In genomic region chr6:28756306-28757018, GRCm38 (mm10) we compare ENCODE assay signal across 9 mouse cellular contexts.
DNase-seq lines count a peak whose midpoint lies in the region; ATAC-seq lines count a peak whose summit lies in the region.
"Had no signal": no experiment of that assay in that cellular context is flagged by ENCODE, and none has a peak within 500 bp of the region (broad histone marks: within the 10 kb centered on the region; RNA-seq: fewer than 3 reads in every experiment).

No protein-coding gene starts in this region.

- 47% methylated on average over 10 of the region's 10 CpGs for WGBS in heart, embryonic 15.5 days
- WGBS in heart, embryonic 10.5 days, result 69% methylated on average over 10 of the region's 10 CpGs
- 7% methylated on average over 10 of the region's 10 CpGs for WGBS in forebrain, embryonic 15.5 days
- WGBS in midbrain, embryonic 16.5 days, result 20% methylated on average over 10 of the region's 10 CpGs

- H3K9ac ChIP-seq in heart, embryonic 15.5 days, result no peak overlapping the region
- H3K9ac ChIP-seq in forebrain, embryonic 15.5 days (replicated peaks), result no peak overlapping the region
- no peak overlapping the region for H3K9ac ChIP-seq in midbrain, embryonic 16.5 days (ENCODE audit: low read depth, low read length)

- no peak overlapping the region for H3K4me3 ChIP-seq in heart, embryonic 15.5 days
- H3K4me3 ChIP-seq in heart, embryonic 10.5 days, result no peak overlapping the region
- no peak overlapping the region for H3K4me3 ChIP-seq in forebrain, embryonic 15.5 days
- H3K4me3 ChIP-seq in midbrain, embryonic 16.5 days (ENCODE audit: low read depth, low read length), result no peak overlapping the region

- H3K4me1 ChIP-seq in heart, embryonic 15.5 days (replicated peaks), result peaks cover 13% of the 10 kb centered on the region
- peaks cover 21% of the 10 kb centered on the region; the same call in 1 of the 2 replicates for H3K4me1 ChIP-seq in heart, embryonic 10.5 days
- peaks cover 57% of the 10 kb centered on the region for H3K4me1 ChIP-seq in forebrain, embryonic 15.5 days
- H3K4me1 ChIP-seq in midbrain, embryonic 16.5 days (ENCODE audit: control insufficient read depth, insufficient read depth, low read length), result peaks cover 20% of the 10 kb centered on the region

- no peaks in the 10 kb centered on the region for H3K9me3 ChIP-seq in heart, embryonic 15.5 days (replicated peaks)
- H3K9me3 ChIP-seq in heart, embryonic 10.5 days, result no peaks in the 10 kb centered on the region
- no peaks in the 10 kb centered on the region for H3K9me3 ChIP-seq in forebrain, embryonic 15.5 days
- no peaks in the 10 kb centered on the region for H3K9me3 ChIP-seq in midbrain, embryonic 16.5 days (replicated peaks; ENCODE audit: control insufficient read depth, low read length, poor library complexity, severe bottlenecking)

- no peaks in the 10 kb centered on the region for H3K36me3 ChIP-seq in heart, embryonic 15.5 days
- H3K36me3 ChIP-seq in heart, embryonic 10.5 days, result no peaks in the 10 kb centered on the region
- no peaks in the 10 kb centered on the region for H3K36me3 ChIP-seq in forebrain, embryonic 15.5 days
- H3K36me3 ChIP-seq in midbrain, embryonic 16.5 days (ENCODE audit: control insufficient read depth, insufficient read depth, low read length), result no peaks in the 10 kb centered on the region

- no peak for DNase-seq in heart, embryonic 10.5 days (ENCODE audit: low spot score)
- DNase-seq in adrenal gland, postnatal 14 days, result peak; percentile 47
- peak; percentile 72 to 76 for DNase-seq in layer of hippocampus, adult 8-10 months (ENCODE audit: low spot score in 2 of 2)
- no peak for DNase-seq in thymus, adult 18-20 months

- H3K27me3 ChIP-seq in heart, embryonic 15.5 days, result no peaks in the 10 kb centered on the region
- H3K27me3 ChIP-seq in heart, embryonic 10.5 days (ENCODE audit: insufficient read depth, poor library complexity, severe bottlenecking), result no peaks in the 10 kb centered on the region
- H3K27me3 ChIP-seq in forebrain, embryonic 15.5 days, result no peaks in the 10 kb centered on the region
- H3K27me3 ChIP-seq in midbrain, embryonic 16.5 days (ENCODE audit: control insufficient read depth, insufficient read depth, low read depth, low read length), result no peaks in the 10 kb centered on the region
- H3K27me3 ChIP-seq: Patski had no signal

- peak; percentile 70; the same call in 1 of the 2 replicates for ATAC-seq in heart, embryonic 15.5 days (replicated peaks; ENCODE audit: insufficient number of reproducible peaks, insufficient read depth, low FRiP score, low read depth)
- peak; percentile 76 for ATAC-seq in forebrain, embryonic 15.5 days (replicated peaks)
- ATAC-seq in midbrain, embryonic 16.5 days, result peak; percentile 82
- ATAC-seq in inflammation-experienced regulatory T-cells, adult 6 months, result no peak
- ATAC-seq: Patski had no signal

- no peak overlapping the region for H3K4me2 ChIP-seq in heart, embryonic 15.5 days
- no peak overlapping the region for H3K4me2 ChIP-seq in forebrain, embryonic 15.5 days (replicated peaks)
- no peak overlapping the region for H3K4me2 ChIP-seq in midbrain, embryonic 16.5 days (ENCODE audit: low read length)

- H3K27ac ChIP-seq in heart, embryonic 15.5 days, result no peak overlapping the region
- H3K27ac ChIP-seq in heart, embryonic 10.5 days, result no peak overlapping the region
- peak overlapping the region; percentile 73 for H3K27ac ChIP-seq in forebrain, embryonic 15.5 days (replicated peaks)
- peak overlapping the region; percentile 69 for H3K27ac ChIP-seq in midbrain, embryonic 16.5 days (ENCODE audit: low read length)

Comparison
In these comparisons a context has a peak if more than half of its experiments do, and no peak if none do; other contexts are left out.
1. H3K27ac ChIP-seq: peak in forebrain, embryonic 15.5 days (single experiment) and midbrain, embryonic 16.5 days (single experiment); none in heart, embryonic 15.5 days (single experiment) and heart, embryonic 10.5 days (single experiment).
2. DNase-seq: peak in adrenal gland, postnatal 14 days (single experiment) and layer of hippocampus, adult 8-10 months (2 of 2); none in heart, embryonic 10.5 days (single experiment) and thymus, adult 18-20 months (0 of 2).